Mouse (Mus musculus) limb, embryonic 14.5 days (tissue): Measurements from ENCODE around the gene Tmem121. TPM values are rescaled to one million over a fixed set of nuclear protein-coding genes. Genes with fewer than 3 reads are reported as not detected.

ENCODE experiments used
- ATAC-seq: fragments of 200-750 bp; cut with Nextera tagmentation; 2 replicates; pipeline ENCODE4 v1.8.0; 2017; ENCODE audit warnings: low read depth, moderate number of reproducible peaks, moderate TSS enrichment; ENCODE audit not compliant: low FRiP score
- DNase-seq: peaks from one replicate; pipeline ENCODE4 v3.0.0-alpha.2; 2015; ENCODE audit warnings: low spot score
- H3K27ac ChIP-seq: fragments of 300-500 bp; sonication (generic); replicated peaks from 2 replicates; pipeline ENCODE4 v1.5.1; 2014; ENCODE audit warnings: low read depth, mild to moderate bottlenecking, low read length, moderate library complexity, mixed read lengths
- H3K27me3 ChIP-seq: fragments of 300-500 bp; sonication (generic); 2 replicates; pipeline ENCODE4 v1.6.1; 2014; ENCODE audit warnings: low read length, mixed read lengths; ENCODE audit not compliant: control insufficient read depth, insufficient read depth
- H3K36me3 ChIP-seq: fragments of 300-500 bp; sonication (generic); 2 replicates; pipeline ENCODE4 v1.6.1; 2014; ENCODE audit warnings: mild to moderate bottlenecking, low read length, moderate library complexity, mixed read lengths; ENCODE audit not compliant: control insufficient read depth, insufficient read depth
- H3K4me1 ChIP-seq: fragments of 300-500 bp; sonication (generic); 2 replicates; pipeline ENCODE4 v1.6.1; 2014; ENCODE audit warnings: antibody characterized with exemption, low read length, mixed read lengths; ENCODE audit not compliant: control insufficient read depth, insufficient read depth
- H3K4me2 ChIP-seq: fragments of 300-500 bp; sonication (generic); replicated peaks from 2 replicates; pipeline ENCODE4 v1.6.1; 2014; ENCODE audit warnings: low read depth, mild to moderate bottlenecking, low read length, moderate library complexity; ENCODE audit not compliant: severe bottlenecking
- H3K4me3 ChIP-seq: fragments of 300-500 bp; sonication (generic); replicated peaks from 2 replicates; pipeline ENCODE4 v1.5.1; 2014; ENCODE audit warnings: low read length
- H3K9ac ChIP-seq: fragments of 300-500 bp; sonication (generic); 2 replicates; pipeline ENCODE4 v1.6.1; 2014; ENCODE audit warnings: mild to moderate bottlenecking, low read depth, low read length, moderate library complexity; ENCODE audit not compliant: severe bottlenecking
- H3K9me3 ChIP-seq: fragments of 300-500 bp; sonication (generic); 2 replicates; pipeline ENCODE4 v1.6.1; 2016; ENCODE audit warnings: low read length; ENCODE audit not compliant: control insufficient read depth
- POLR2A ChIP-seq: fragments of 200-500 bp; IDR thresholded peaks from 2 replicates; pipeline ENCODE4 v1.8.0; 2012; ENCODE audit warnings: inconsistent platforms, mild to moderate bottlenecking, moderate library complexity, borderline replicate concordance; ENCODE audit not compliant: insufficient read depth, insufficient read length; ENCODE audit errors: extremely low read depth
- WGBS: fragments of 180-500 bp; shearing (Covaris S2); extraction: QIAGEN DNeasy Blood & Tissue Kit; methylation state at CpG from one replicate; pipeline ENCODE4 v1.1.7; 2014; 5-methylcytosine and 5-hydroxymethylcytosine counted together
- polyA plus RNA-seq, 2 experiments: library from polyadenylated mRNA; depleted of rRNA in 1 of 2; stranded (reverse) in 1 of 2; unstranded in 1 of 2; fragments of >200 nt; fragmentation: Nextera tagmentation in 1 of 2; extraction: Ambion mirVana in 1 of 2; gene quantifications; 2 replicates each; pipeline versions ENCODE4 v1.2.1 to v1.2.3; 2012 to 2014

Gene Tmem121
- polyA plus RNA-seq, 2 experiments, result 10.1 to 29.6 TPM

- Histone ChIP-seq H3K9ac (no peak overlapping the region), H3K4me2 (peak overlapping the region; percentile 91), H3K4me3 (peak overlapping the region; percentile 48), H3K27ac (peak overlapping the region; percentile 15; the same call in 1 of the 2 replicates), H3K36me3 (peaks cover 47% of the 10 kb centered on the region), H3K9me3 (no peaks in the 10 kb centered on the region), H3K27me3 (peaks cover 27% of the 10 kb centered on the region), H3K4me1 (peaks cover 18% of the 10 kb centered on the region)
- TF ChIP-seq POLR2A, result no peak
- ATAC-seq, result no peak
- 41% methylated on average over 11 of the region's 11 CpGs for WGBS
- no peak for DNase-seq
Measured at GRCm38 (mm10) chr12:113138901-113139864, 46.5 kb upstream of the Tmem121 start.

GRCm38 (mm10) chr12:113139908-113140615 is 45.7 kb upstream of the Tmem121 start, which contains the start of gene Crip2:
Crip2 (plus strand) TSS chr12:113140236.
- Histone ChIP-seq H3K27ac (peak within 1 kb of the TSS; percentile 15; the same call in 1 of the 2 replicates), H3K36me3 (peaks cover 38% of the 10 kb centered on the region), H3K27me3 (peaks cover 27% of the 10 kb centered on the region), H3K9me3 (no peaks in the 10 kb centered on the region), H3K9ac (peak within 1 kb of the TSS; percentile 50), H3K4me3 (peak within 1 kb of the TSS; percentile 48), H3K4me1 (peaks cover 18% of the 10 kb centered on the region), H3K4me2 (peak within 1 kb of the TSS; percentile 91)
- TF ChIP-seq POLR2A, result no peak
- under 1% methylated on average over 61 of the region's 68 CpGs for WGBS
- peak; percentile 88 for ATAC-seq
- DNase-seq, result peak; percentile 89

- peaks cover 18% of the 10 kb centered on the region for H3K4me1 ChIP-seq
- 4% methylated on average over 45 of the region's 49 CpGs for WGBS
- DNase-seq, result no peak
- ATAC-seq, result peak; percentile 12
- peak overlapping the region; percentile 48 for H3K4me3 ChIP-seq
- H3K9me3 ChIP-seq, result no peaks in the 10 kb centered on the region
- peaks cover 31% of the 10 kb centered on the region for H3K36me3 ChIP-seq
- no peak overlapping the region for H3K27ac ChIP-seq
- TF ChIP-seq POLR2A, result no peak
- H3K4me2 ChIP-seq, result peak overlapping the region; percentile 91
- H3K9ac ChIP-seq, result peak overlapping the region; percentile 50
- peaks cover 31% of the 10 kb centered on the region for H3K27me3 ChIP-seq
Measured at GRCm38 (mm10) chr12:113140616-113141411, 44.9 kb upstream of the Tmem121 start.

GRCm38 (mm10) chr12:113141531-113141973 is 44.2 kb upstream of the Tmem121 start:
- DNase-seq, result no peak
- Histone ChIP-seq H3K27ac (no peak overlapping the region), H3K4me1 (peaks cover 18% of the 10 kb centered on the region), H3K27me3 (peaks cover 36% of the 10 kb centered on the region), H3K4me2 (peak overlapping the region; percentile 91), H3K9me3 (no peaks in the 10 kb centered on the region), H3K4me3 (peak overlapping the region; percentile 48), H3K9ac (no peak overlapping the region), H3K36me3 (peaks cover 24% of the 10 kb centered on the region)
- 71% methylated on average over 8 of the region's 8 CpGs for WGBS
- no peak for ATAC-seq
- no peak for TF ChIP-seq POLR2A
